Mouse (Mus musculus) heart, embryonic 13.5 days (tissue): ENCODE measurements at regions not wholly inside any gene's neighbourhood (a gene's known extent, or its start where the extent isn't known, plus 50 kb on each side); places are given as distances from the start of the nearest gene placed in this dataset.
A peak's percentile ranks its signal among the peaks of the same experiment; 100 is the strongest.

Experiments used
- ATAC-seq: fragments of 200-750 bp; cut with Nextera tagmentation; 2 replicates; pipeline ENCODE4 v1.8.0; 2017; ENCODE audit warnings: moderate TSS enrichment; ENCODE audit not compliant: insufficient number of reproducible peaks, low FRiP score, low TSS enrichment; ENCODE audit errors: extremely low read depth
- H3K27ac ChIP-seq: fragments of 300-500 bp; sonication (generic); replicated peaks from 2 replicates; pipeline ENCODE4 v1.5.1; 2015; ENCODE audit warnings: moderate library complexity, mild to moderate bottlenecking, inconsistent platforms
- H3K27me3 ChIP-seq: fragments of 300-500 bp; sonication (generic); replicated peaks from 2 replicates; pipeline ENCODE4 v1.6.1; 2015; ENCODE audit warnings: mild to moderate bottlenecking, inconsistent platforms
- H3K36me3 ChIP-seq: fragments of 300-500 bp; sonication (generic); 2 replicates; pipeline ENCODE4 v1.6.1; 2015; ENCODE audit warnings: mild to moderate bottlenecking, inconsistent platforms
- H3K4me1 ChIP-seq: fragments of 300-500 bp; sonication (generic); 2 replicates; pipeline ENCODE4 v1.6.1; 2015; ENCODE audit warnings: inconsistent platforms
- H3K4me2 ChIP-seq: fragments of 300-500 bp; sonication (generic); 2 replicates; pipeline ENCODE4 v1.6.1; 2015; ENCODE audit warnings: inconsistent platforms, mild to moderate bottlenecking, moderate library complexity
- H3K4me3 ChIP-seq: fragments of 300-500 bp; sonication (generic); 2 replicates; pipeline ENCODE4 v1.5.1; 2015; ENCODE audit warnings: moderate library complexity, mild to moderate bottlenecking, inconsistent platforms
- H3K9ac ChIP-seq: fragments of 300-500 bp; sonication (generic); 2 replicates; pipeline ENCODE4 v1.6.1; 2015; ENCODE audit warnings: inconsistent platforms, mild to moderate bottlenecking, moderate library complexity
- H3K9me3 ChIP-seq: fragments of 300-500 bp; sonication (generic); 2 replicates; pipeline ENCODE4 v1.6.1; 2016; ENCODE audit warnings: inconsistent platforms
- WGBS: fragments of 180-500 bp; shearing (Covaris S2); methylation state at CpG from one replicate; pipeline ENCODE4 v1.1.7; 2015; ENCODE audit warnings: mixed read lengths; 5-methylcytosine and 5-hydroxymethylcytosine counted together

GRCm38 (mm10) chr3:109270783-109271182 lies 69.7 kb upstream of the Vav3 start:
- Histone ChIP-seq H3K36me3 (no peaks in the 10 kb centered on the region), H3K4me1 (peaks cover 10% of the 10 kb centered on the region), H3K4me2 (no peak overlapping the region), H3K27me3 (no peaks in the 10 kb centered on the region), H3K27ac (no peak overlapping the region), H3K4me3 (no peak overlapping the region), H3K9ac (no peak overlapping the region), H3K9me3 (no peaks in the 10 kb centered on the region)
- no peak for ATAC-seq
- 2% methylated on average over 1 of the region's 1 CpGs for WGBS

- Histone ChIP-seq H3K4me3 (no peak overlapping the region), H3K9ac (no peak overlapping the region), H3K9me3 (no peaks in the 10 kb centered on the region), H3K27ac (0 out of 2 replicates have a peak overlapping the region, but pooled peaks have one; percentile 28), H3K4me2 (no peak overlapping the region), H3K27me3 (no peaks in the 10 kb centered on the region), H3K36me3 (no peaks in the 10 kb centered on the region), H3K4me1 (peaks cover 10% of the 10 kb centered on the region)
- 47% methylated on average over 5 of the region's 5 CpGs for WGBS
- no peak for ATAC-seq
These were observed 67.2 kb upstream of the Vav3 start for GRCm38 (mm10) chr3:109273074-109273801.

GRCm38 (mm10) chr3:109273802-109274155 lies 66.7 kb upstream of the Vav3 start:
- ATAC-seq, result no peak

GRCm38 (mm10) chr3:109279086-109279485 lies 61.4 kb upstream of the Vav3 start:
- peaks cover 6% of the 10 kb centered on the region for H3K4me1 ChIP-seq
- no peaks in the 10 kb centered on the region for H3K36me3 ChIP-seq
- no peak for ATAC-seq
- no peak overlapping the region for H3K4me2 ChIP-seq
- 26% methylated on average over 1 of the region's 1 CpGs for WGBS
- 0 out of 2 replicates have a peak, but pooled peaks cover under 1% of the 10 kb centered on the region for H3K9me3 ChIP-seq
- no peak overlapping the region for H3K4me3 ChIP-seq
- no peak overlapping the region for H3K9ac ChIP-seq
- no peaks in the 10 kb centered on the region for H3K27me3 ChIP-seq
- peak overlapping the region; percentile 44; the same call in 1 of the 2 replicates for H3K27ac ChIP-seq

More at GRCm38 (mm10) chr3:109273802-109274155, 66.7 kb upstream of the Vav3 start:
- Histone ChIP-seq H3K4me3 (no peak overlapping the region), H3K27ac (no peak overlapping the region), H3K9me3 (no peaks in the 10 kb centered on the region), H3K4me2 (no peak overlapping the region), H3K4me1 (peaks cover 13% of the 10 kb centered on the region), H3K36me3 (no peaks in the 10 kb centered on the region), H3K9ac (no peak overlapping the region), H3K27me3 (no peaks in the 10 kb centered on the region)
- 84% methylated on average over 4 of the region's 4 CpGs for WGBS

GRCm38 (mm10) chr3:109286590-109286989 lies 53.9 kb upstream of the Vav3 start:
- 0% methylated on average over 1 of the region's 1 CpGs for WGBS
- peak; percentile 86 for ATAC-seq
- no peaks in the 10 kb centered on the region for H3K36me3 ChIP-seq
- peak overlapping the region; percentile 28 for H3K4me2 ChIP-seq
- peak overlapping the region; percentile 87 for H3K27ac ChIP-seq
- no peak overlapping the region for H3K4me3 ChIP-seq
- no peaks in the 10 kb centered on the region for H3K27me3 ChIP-seq
- H3K9me3 ChIP-seq, result peaks cover 12% of the 10 kb centered on the region
- no peak overlapping the region for H3K9ac ChIP-seq
- H3K4me1 ChIP-seq, result peaks cover 16% of the 10 kb centered on the region
